8 mouse cellular contexts compared by ENCODE assay signal in genomic region chr6:134606949-134607746, GRCm38 (mm10). TPM values are rescaled to one million over a fixed set of nuclear protein-coding genes. Genes with fewer than 3 reads are reported as not detected.
A peak's percentile ranks its signal among the peaks of the same experiment; 100 is the strongest.
DNase-seq lines count a peak whose midpoint lies in the region; ATAC-seq and TF ChIP-seq lines count a peak whose summit lies in the region.

No protein-coding gene starts in this region.

- in situ Hi-C loops in CH12.LX (cut with MboI; ENCODE audit: low pct_ligation_motif_present, low pct_unique_long_range_greater_than_20kb, low sequenced_read_pairs): loop anchor here (25.0 kb wide), 1 partner anchor 645 kb away; no protein-coding TSS in a partner anchor

- no peak overlapping the region for H3K4me3 ChIP-seq in CH12.LX (replicated peaks in 1 of 3; ENCODE audit: low read depth in 2 of 3, low read length in 2 of 3, poor library complexity in 1 of 3)
- H3K4me3 ChIP-seq in hindbrain, embryonic 14.5 days (replicated peaks; ENCODE audit: low read length): no peak overlapping the region
- no peak overlapping the region for H3K4me3 ChIP-seq in liver, embryonic 12.5 days
- no peak overlapping the region for H3K4me3 ChIP-seq in neural tube, embryonic 15.5 days (replicated peaks)

- H3K9ac ChIP-seq in CH12.LX (ENCODE audit: insufficient read depth, low read depth): no peak overlapping the region
- H3K9ac ChIP-seq in hindbrain, embryonic 14.5 days: no peak overlapping the region
- no peak overlapping the region for H3K9ac ChIP-seq in liver, embryonic 12.5 days
- H3K9ac ChIP-seq in neural tube, embryonic 15.5 days (replicated peaks): no peak overlapping the region

- peak; percentile 22 to 43 for DNase-seq in cerebellum, postnatal 25 days
- no peak for DNase-seq in cerebellum, adult 9-11 months
- DNase-seq in CH12.LX (ENCODE audit: extremely low read depth): peak; percentile 61
- peak; percentile 70 for DNase-seq in embryo, embryonic 11 days
- DNase-seq in hindbrain, embryonic 14.5 days (ENCODE audit: low spot score): peak; percentile 64
- no peak for DNase-seq in T-cell, adult 2 months (ENCODE audit: low spot score)

- H3K27me3 ChIP-seq in CH12.LX (replicated peaks): no peaks in the 10 kb centered on the region
- no peaks in the 10 kb centered on the region for H3K27me3 ChIP-seq in hindbrain, embryonic 14.5 days (ENCODE audit: control insufficient read depth, insufficient read depth, low read length)
- peaks cover 7% of the 10 kb centered on the region; the same call in 1 of the 2 replicates for H3K27me3 ChIP-seq in liver, embryonic 12.5 days (replicated peaks)
- no peaks in the 10 kb centered on the region for H3K27me3 ChIP-seq in neural tube, embryonic 15.5 days (replicated peaks)

- no peak for TF ChIP-seq EP300 in CH12.LX (IDR thresholded peaks at IDR 0.05; ENCODE audit: low read length)

- peak; percentile 48; the same call in 1 of the 2 replicates for ATAC-seq in hindbrain, embryonic 14.5 days (ENCODE audit: low FRiP score)
- peak; percentile 53; the same call in 1 of the 2 replicates for ATAC-seq in liver, embryonic 12.5 days
- ATAC-seq in neural tube, embryonic 15.5 days (ENCODE audit: low FRiP score): peak; percentile 63

- dilution Hi-C loops in CH12.LX (cut with MboI; ENCODE audit: extremely low pct_ligation_motif_present, extremely low pct_unique_long_range_greater_than_20kb, low sequenced_read_pairs): no loop called here

- H3K27ac ChIP-seq in CH12.LX (ENCODE audit: insufficient read depth, low read depth): no peak overlapping the region
- H3K27ac ChIP-seq in hindbrain, embryonic 14.5 days: no peak overlapping the region
- H3K27ac ChIP-seq in liver, embryonic 12.5 days: no peak overlapping the region
- no peak overlapping the region for H3K27ac ChIP-seq in neural tube, embryonic 15.5 days (replicated peaks)

- peak; percentile 42 to 87; a peak in 3 of 4 replicates for TF ChIP-seq CTCF in CH12.LX (conservative IDR thresholded peaks at IDR 0.05 in 1 of 2, IDR thresholded peaks at IDR 0.05 in 1 of 2; ENCODE audit: low read depth in 2 of 2, low read length in 2 of 2)

- no peak overlapping the region; the same call in 1 of the 2 replicates for H3K4me2 ChIP-seq in CH12.LX (ENCODE audit: insufficient read depth, low read depth, poor library complexity, severe bottlenecking)
- no peak overlapping the region for H3K4me2 ChIP-seq in hindbrain, embryonic 14.5 days (replicated peaks)
- H3K4me2 ChIP-seq in liver, embryonic 12.5 days: no peak overlapping the region
- no peak overlapping the region for H3K4me2 ChIP-seq in neural tube, embryonic 15.5 days

- no peaks in the 10 kb centered on the region for H3K9me3 ChIP-seq in CH12.LX (replicated peaks; ENCODE audit: low read length)
- H3K9me3 ChIP-seq in hindbrain, embryonic 14.5 days (ENCODE audit: control insufficient read depth, low read length): no peaks in the 10 kb centered on the region
- H3K9me3 ChIP-seq in liver, embryonic 12.5 days (replicated peaks): no peaks in the 10 kb centered on the region
- H3K9me3 ChIP-seq in neural tube, embryonic 15.5 days (replicated peaks): no peaks in the 10 kb centered on the region

- TF ChIP-seq RAD21 in CH12.LX (IDR thresholded peaks at IDR 0.05; ENCODE audit: low read depth, low read length): peak; percentile 88

- no peaks in the 10 kb centered on the region for H3K36me3 ChIP-seq in CH12.LX (replicated peaks in 1 of 2; ENCODE audit: control insufficient read depth in 1 of 2, insufficient read depth in 1 of 2, low read length in 1 of 2)
- no peaks in the 10 kb centered on the region for H3K36me3 ChIP-seq in hindbrain, embryonic 14.5 days (replicated peaks; ENCODE audit: control insufficient read depth, insufficient read depth)
- H3K36me3 ChIP-seq in liver, embryonic 12.5 days: no peaks in the 10 kb centered on the region
- no peaks in the 10 kb centered on the region for H3K36me3 ChIP-seq in neural tube, embryonic 15.5 days

- H3K79me2 ChIP-seq in CH12.LX (replicated peaks; ENCODE audit: control insufficient read depth, extremely low read depth, insufficient read depth, poor library complexity, severe bottlenecking): no peaks in the 10 kb centered on the region

- 59% methylated on average over 9 of the region's 9 CpGs for WGBS in hindbrain, embryonic 14.5 days
- WGBS in liver, embryonic 12.5 days (ENCODE audit: insufficient replicate concordance): 48% methylated on average over 9 of the region's 9 CpGs
- WGBS in neural tube, embryonic 15.5 days: 61% methylated on average over 9 of the region's 9 CpGs

- peaks cover 0 to 17% of the 10 kb centered on the region in 2 experiments; a peak in 3 of 4 replicates for H3K4me1 ChIP-seq in CH12.LX (ENCODE audit: control insufficient read depth in 1 of 2, insufficient read depth in 2 of 2)
- H3K4me1 ChIP-seq in hindbrain, embryonic 14.5 days (replicated peaks; ENCODE audit: control insufficient read depth, insufficient read depth, low read length): no peaks in the 10 kb centered on the region; the same call in 1 of the 2 replicates
- peaks cover 2% of the 10 kb centered on the region; the same call in 1 of the 2 replicates for H3K4me1 ChIP-seq in liver, embryonic 12.5 days
- H3K4me1 ChIP-seq in neural tube, embryonic 15.5 days: no peaks in the 10 kb centered on the region

- TF ChIP-seq POLR2A in CH12.LX (IDR thresholded peaks at IDR 0.05; ENCODE audit: low read depth, low read length): no peak

TF ChIP-seq in CH12.LX, 34 proteins besides CTCF, POLR2A, EP300 and RAD21 (continues in another document):
- TF ChIP-seq TCF12 (IDR thresholded peaks at IDR 0.05; ENCODE audit: low read depth, low read length) (no peak), ELF1 (IDR thresholded peaks at IDR 0.05; ENCODE audit: low read depth, low read length) (no peak), USF1 (IDR thresholded peaks at IDR 0.05; ENCODE audit: low read depth, low read length) (peak; percentile 33), PAX5 (IDR thresholded peaks at IDR 0.05; ENCODE audit: low read length) (no peak), MYC (IDR thresholded peaks at IDR 0.05; ENCODE audit: low read depth, low read length) (peak; percentile 67; the same call in 1 of the 2 replicates), ZC3H11A (IDR thresholded peaks at IDR 0.05; ENCODE audit: low read depth, low read length) (peak; percentile 28; the same call in 1 of the 2 replicates), USF2 (conservative IDR thresholded peaks at IDR 0.05; ENCODE audit: low read depth, low read length) (no peak; the same call in 1 of the 2 replicates), BHLHE40 (IDR thresholded peaks at IDR 0.05; ENCODE audit: low read depth, low read length) (no peak), ETS1 (conservative IDR thresholded peaks at IDR 0.05; ENCODE audit: low read depth, low read length) (no peak), UBTF (IDR thresholded peaks at IDR 0.05; ENCODE audit: low read depth, low read length) (no peak), NRF1 (IDR thresholded peaks at IDR 0.05; ENCODE audit: low read depth, low read length) (no peak), POLR2AphosphoS2 (IDR thresholded peaks at IDR 0.05; ENCODE audit: low read depth, low read length) (no peak), NELFE (IDR thresholded peaks at IDR 0.05; ENCODE audit: low read depth, low read length) (no peak), ZKSCAN1 (IDR thresholded peaks at IDR 0.05; ENCODE audit: borderline replicate concordance, low read depth, low read length) (no peak), CHD1 (IDR thresholded peaks at IDR 0.05; ENCODE audit: low read depth, low read length) (no peak), SMC3 (IDR thresholded peaks at IDR 0.05; ENCODE audit: low read depth, low read length) (peak; percentile 80), MAX (IDR thresholded peaks at IDR 0.05; ENCODE audit: low read length) (0 out of 2 replicates have a peak, but pooled peaks have one; percentile 44), ZMIZ1 (IDR thresholded peaks at IDR 0.05; ENCODE audit: low read depth, low read length) (no peak), MEF2A (IDR thresholded peaks at IDR 0.05; ENCODE audit: borderline replicate concordance, low read depth, low read length) (no peak), GABPA (IDR thresholded peaks at IDR 0.05; ENCODE audit: insufficient replicate concordance, low read depth, low read length) (no peak), JUND (conservative IDR thresholded peaks at IDR 0.05; ENCODE audit: low read depth, low read length) (no peak), HCFC1 (IDR thresholded peaks at IDR 0.05; ENCODE audit: low read depth, low read length) (no peak), KAT2A (IDR thresholded peaks at IDR 0.05; ENCODE audit: insufficient replicate concordance, low read length) (no peak), MAZ (IDR thresholded peaks at IDR 0.05; ENCODE audit: low read depth, low read length) (no peak), TBP (conservative IDR thresholded peaks at IDR 0.05; ENCODE audit: low read depth, low read length) (0 out of 2 replicates have a peak, but pooled peaks have one; percentile 16), MXI1 (IDR thresholded peaks at IDR 0.05; ENCODE audit: low read depth, low read length) (no peak), ZNF384 (IDR thresholded peaks at IDR 0.05; ENCODE audit: low read depth, low read length) (no peak)

RNA-seq across cellular contexts. Expression of gene Mansc1, which starts 25.1 kb away (rescaled TPM):
- total RNA-seq in CH12.LX (2012; rRNA removed) (not detected in 2 replicates), CH12.LX (2014; rRNA removed) (not detected in 2 replicates)
- not detected in 2 replicates for polyA plus RNA-seq in CH12.LX (2012; ENCODE audit: insufficient read length, low read depth)
- polyA plus RNA-seq in hindbrain, embryonic 14.5 days (2014; fragmentation: Nextera tagmentation; extraction: Ambion mirVana): 1.3 and 1.5 TPM in 2 replicates
- polyA plus RNA-seq in liver, embryonic 12.5 days (2016; fragmentation: Nextera tagmentation; extraction: Ambion mirVana): 0.74 and 0.85 TPM in 2 replicates
- polyA plus RNA-seq in neural tube, embryonic 15.5 days (2015; fragmentation: Nextera tagmentation; extraction: Ambion mirVana): 0.99 and 2.0 TPM in 2 replicates

RNA-seq across cellular contexts. Expression of gene Borcs5, which starts 32.2 kb away (rescaled TPM):
- 9.5 and 10.2 TPM in 2 replicates for total RNA-seq in CH12.LX (2012; rRNA removed)
- total RNA-seq in CH12.LX (2014; rRNA removed): 14.7 and 16.4 TPM in 2 replicates
- polyA plus RNA-seq in CH12.LX (2012; ENCODE audit: insufficient read length, low read depth): 8.0 and 10.4 TPM in 2 replicates
- polyA plus RNA-seq in hindbrain, embryonic 14.5 days (2014; fragmentation: Nextera tagmentation; extraction: Ambion mirVana): 42.6 and 44.5 TPM in 2 replicates
- 13.5 and 14.1 TPM in 2 replicates for polyA plus RNA-seq in liver, embryonic 12.5 days (2016; fragmentation: Nextera tagmentation; extraction: Ambion mirVana)
- 36.1 and 44.3 TPM in 2 replicates for polyA plus RNA-seq in neural tube, embryonic 15.5 days (2015; fragmentation: Nextera tagmentation; extraction: Ambion mirVana)

RNA-seq across cellular contexts. Expression of gene Lrp6, which starts 40.4 kb away (rescaled TPM):
- total RNA-seq in CH12.LX (2012; rRNA removed): 12.4 and 13.2 TPM in 2 replicates
- 13.3 and 13.7 TPM in 2 replicates for total RNA-seq in CH12.LX (2014; rRNA removed)
- polyA plus RNA-seq in CH12.LX (2012; ENCODE audit: insufficient read length, low read depth): 13.4 and 15.6 TPM in 2 replicates
- polyA plus RNA-seq in hindbrain, embryonic 14.5 days (2014; fragmentation: Nextera tagmentation; extraction: Ambion mirVana): 21.5 and 22.3 TPM in 2 replicates
- 12.6 and 13.1 TPM in 2 replicates for polyA plus RNA-seq in liver, embryonic 12.5 days (2016; fragmentation: Nextera tagmentation; extraction: Ambion mirVana)
- polyA plus RNA-seq in neural tube, embryonic 15.5 days (2015; fragmentation: Nextera tagmentation; extraction: Ambion mirVana): 14.6 and 17.9 TPM in 2 replicates

Comparison
In these comparisons a context has a peak if more than half of its experiments do, and no peak if none do; other contexts are left out.
1. DNase-seq: peak in cerebellum, postnatal 25 days (2 of 2), CH12.LX (single experiment), embryo, embryonic 11 days (single experiment) and hindbrain, embryonic 14.5 days (single experiment); none in cerebellum, adult 9-11 months (single experiment) and T-cell, adult 2 months (single experiment).
2. Peak in every context shown above with its lines, with median percentiles within 50 percentile points of each other: ATAC-seq.